Mouse (Mus musculus): ENCODE results near the gene Tab1. TPM values are rescaled to one million over a fixed set of nuclear protein-coding genes. Genes with fewer than 3 reads are reported as not detected.

The Tab1 gene
- polyA plus RNA-seq, 1 experiment from 2014 or later, result 44.0 TPM

DNA sequence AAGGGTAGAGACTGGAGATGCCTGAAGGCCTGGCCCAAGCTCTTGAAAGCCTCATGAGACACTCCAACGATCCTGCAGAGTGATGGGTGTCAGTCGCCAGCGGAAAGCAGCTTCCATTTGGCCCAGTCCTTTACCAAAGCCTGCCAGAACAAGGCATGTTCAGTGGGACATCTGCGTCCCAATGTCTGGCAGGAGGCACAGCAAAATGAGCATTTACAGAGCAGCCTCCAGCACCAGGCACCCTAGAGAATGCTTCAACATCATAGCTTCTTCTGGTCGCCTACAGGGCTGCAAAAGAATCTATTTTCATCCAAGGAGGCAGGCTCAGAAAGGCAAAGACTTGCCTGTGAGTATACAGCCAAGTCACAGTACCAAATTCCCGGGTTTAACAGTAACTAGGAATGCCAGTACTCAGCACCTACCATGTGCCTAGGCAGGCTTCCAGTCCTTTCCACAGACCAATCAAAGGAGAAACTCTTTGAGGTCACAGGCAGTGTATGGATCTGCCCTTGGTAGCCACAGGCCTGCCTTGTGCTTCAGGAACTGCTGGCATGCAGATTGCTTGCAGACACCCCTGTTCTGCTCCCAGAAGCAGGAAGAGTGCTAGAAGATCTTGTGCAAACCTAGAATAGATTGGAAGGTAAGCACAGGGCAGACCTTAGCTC, 69.3 kb downstream of the Tab1 start:
- H3K9me3 ChIP-seq (replicated peaks), result no peaks in the 10 kb centered on the region
- H3K4me1 ChIP-seq, result no peaks in the 10 kb centered on the region; the same call in 1 of the 2 replicates
- WGBS, result 88% methylated on average over 6 of the region's 6 CpGs
- H3K9ac ChIP-seq, result no peak overlapping the region
- ATAC-seq (ENCODE audit: low FRiP score), result no peak
- H3K36me3 ChIP-seq, result no peaks in the 10 kb centered on the region
- H3K4me3 ChIP-seq, result no peak overlapping the region
- H3K4me2 ChIP-seq (replicated peaks), result no peak overlapping the region
- no peak overlapping the region for H3K27ac ChIP-seq
- H3K27me3 ChIP-seq, result no peaks in the 10 kb centered on the region

DNA sequence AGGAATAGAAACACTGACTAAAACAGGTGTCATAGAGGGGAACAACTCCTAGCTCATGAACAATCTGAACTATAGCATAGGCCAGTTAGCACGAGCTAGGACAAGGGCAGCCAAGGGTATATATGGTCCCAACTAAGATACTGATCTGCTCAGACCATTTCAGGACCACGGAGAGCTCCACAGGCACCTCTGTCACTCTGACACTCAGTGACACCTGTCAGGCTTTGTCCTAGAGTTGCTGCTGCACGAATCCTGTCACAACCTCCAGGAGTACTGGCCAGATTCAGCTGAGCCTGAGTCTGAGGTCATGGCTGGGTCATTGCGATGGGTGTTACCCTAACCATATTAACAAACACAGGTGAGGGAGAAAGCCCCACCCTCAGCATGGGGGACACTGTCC, 70.5 kb downstream of the Tab1 start:
- 32% methylated on average over 4 of the region's 4 CpGs for WGBS
- H3K27ac ChIP-seq, result no peak overlapping the region
- no peak overlapping the region for H3K4me2 ChIP-seq (replicated peaks)
- no peak overlapping the region for H3K4me3 ChIP-seq
- H3K36me3 ChIP-seq, result no peaks in the 10 kb centered on the region
- H3K9ac ChIP-seq, result no peak overlapping the region
- no peak for ATAC-seq (ENCODE audit: low FRiP score)
- peaks cover 4% of the 10 kb centered on the region for H3K4me1 ChIP-seq
- H3K9me3 ChIP-seq (replicated peaks), result no peaks in the 10 kb centered on the region
- H3K27me3 ChIP-seq, result no peaks in the 10 kb centered on the region

DNA sequence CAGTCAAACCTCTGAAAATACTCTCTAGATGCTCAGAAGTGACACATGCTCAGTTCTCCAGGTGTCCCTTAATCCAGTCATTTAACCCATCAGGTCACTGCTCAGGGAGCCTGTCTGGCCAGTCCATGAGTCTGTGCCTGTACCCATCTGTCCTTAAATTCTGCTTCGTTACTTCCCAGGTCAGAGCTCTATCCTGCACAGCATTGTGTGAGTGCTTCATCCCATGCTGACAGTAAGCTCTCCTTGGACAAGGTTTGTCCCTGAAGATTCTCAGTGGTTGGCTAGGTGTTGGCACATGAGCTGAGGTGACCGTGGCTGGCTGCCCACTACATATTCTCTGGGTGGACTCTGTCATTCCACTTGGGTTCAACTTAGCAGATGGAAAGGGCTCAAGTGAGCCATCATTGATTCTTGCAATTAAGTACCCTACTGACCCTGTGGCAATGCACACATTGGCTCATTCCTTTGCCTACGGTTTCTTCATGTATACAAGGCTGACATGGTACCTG, 73.2 kb downstream of the Tab1 start:
- peaks cover 6% of the 10 kb centered on the region for H3K4me1 ChIP-seq
- no peak overlapping the region for H3K27ac ChIP-seq
- no peak for ATAC-seq (ENCODE audit: low FRiP score)
- H3K9me3 ChIP-seq (replicated peaks), result no peaks in the 10 kb centered on the region
- 95% methylated on average over 3 of the region's 3 CpGs for WGBS
- peaks cover 4% of the 10 kb centered on the region for H3K36me3 ChIP-seq
- H3K4me2 ChIP-seq (replicated peaks), result no peak overlapping the region
- H3K27me3 ChIP-seq, result no peaks in the 10 kb centered on the region
- H3K4me3 ChIP-seq, result no peak overlapping the region
- H3K9ac ChIP-seq, result no peak overlapping the region

GRCm38 (mm10) chr15:80208446-80208845, 75.5 kb downstream of the Tab1 start:
- no peaks in the 10 kb centered on the region for H3K9me3 ChIP-seq (replicated peaks)
- no peak for ATAC-seq (ENCODE audit: low FRiP score)
- no peak overlapping the region for H3K4me2 ChIP-seq (replicated peaks)
- peaks cover 6% of the 10 kb centered on the region for H3K4me1 ChIP-seq
- peaks cover 26% of the 10 kb centered on the region for H3K36me3 ChIP-seq
- H3K27ac ChIP-seq, result no peak overlapping the region
- WGBS, result 23% methylated on average over 4 of the region's 4 CpGs
- no peak overlapping the region for H3K9ac ChIP-seq
- H3K27me3 ChIP-seq, result no peaks in the 10 kb centered on the region
- no peak overlapping the region for H3K4me3 ChIP-seq

Other genes with a start within 250 kb of the Tab1 start
- 8.4 and 8.6 TPM in 2 replicates for gene Apobec3, start 241.5 kb upstream of the Tab1 start, polyA plus RNA-seq (2016; fragmentation: Nextera tagmentation; extraction: Ambion mirVana)
- 3.1 and 4.2 TPM in 2 replicates for gene Cbx7, start 162.0 kb upstream of the Tab1 start, polyA plus RNA-seq (2016; fragmentation: Nextera tagmentation; extraction: Ambion mirVana)
- 2.5 and 3.2 TPM in 2 replicates for gene Pdgfb, start 118.2 kb upstream of the Tab1 start, polyA plus RNA-seq (2016; fragmentation: Nextera tagmentation; extraction: Ambion mirVana)
- 11.6 and 14.3 TPM in 2 replicates for gene Syngr1, start 41.8 kb upstream of the Tab1 start, polyA plus RNA-seq (2016; fragmentation: Nextera tagmentation; extraction: Ambion mirVana)
- gene Rpl3, start 41.3 kb upstream of the Tab1 start, polyA plus RNA-seq (2016; fragmentation: Nextera tagmentation; extraction: Ambion mirVana), result 642 and 670 TPM in 2 replicates
- gene Mgat3, start 40.6 kb downstream of the Tab1 start, polyA plus RNA-seq (2016; fragmentation: Nextera tagmentation; extraction: Ambion mirVana), result 12.0 and 12.2 TPM in 2 replicates
- gene Mief1, start 100.9 kb downstream of the Tab1 start, polyA plus RNA-seq (2016; fragmentation: Nextera tagmentation; extraction: Ambion mirVana), result 41.3 and 43.8 TPM in 2 replicates
- not detected in 2 replicates for gene AC140267.1, start 102.7 kb downstream of the Tab1 start, polyA plus RNA-seq (2016; fragmentation: Nextera tagmentation; extraction: Ambion mirVana)
- gene Atf4, start 122.1 kb downstream of the Tab1 start, polyA plus RNA-seq (2016; fragmentation: Nextera tagmentation; extraction: Ambion mirVana), result 115 and 128 TPM in 2 replicates
- 59.9 and 65.8 TPM in 2 replicates for gene Rps19bp1, start 131.2 kb downstream of the Tab1 start, polyA plus RNA-seq (2016; fragmentation: Nextera tagmentation; extraction: Ambion mirVana)
- 0.18 TPM in 2 replicates for gene Cacna1i, start 154.1 kb downstream of the Tab1 start, polyA plus RNA-seq (2016; fragmentation: Nextera tagmentation; extraction: Ambion mirVana)

All from hindbrain, embryonic 12.5 days (tissue).